Mouse (Mus musculus) embryonic facial prominence, embryonic 13.5 days (tissue): ENCODE data around the gene Capn15. TPM values are rescaled to one million over a fixed set of nuclear protein-coding genes. Genes with fewer than 3 reads are reported as not detected.

Experiments used
- ATAC-seq: fragments of 200-750 bp; cut with Nextera tagmentation; 2 replicates; pipeline ENCODE4 v1.8.0; 2017; ENCODE audit warnings: low read depth; ENCODE audit not compliant: insufficient number of reproducible peaks, insufficient read depth, low FRiP score, low TSS enrichment
- H3K27ac ChIP-seq: fragments of 300-500 bp; sonication (generic); 2 replicates; pipeline ENCODE4 v1.5.1; 2015; ENCODE audit warnings: moderate library complexity, mild to moderate bottlenecking, inconsistent platforms
- H3K27me3 ChIP-seq: fragments of 300-500 bp; sonication (generic); 2 replicates; pipeline ENCODE4 v1.6.1; 2015; ENCODE audit warnings: mild to moderate bottlenecking, inconsistent platforms
- H3K36me3 ChIP-seq: fragments of 300-500 bp; sonication (generic); 2 replicates; pipeline ENCODE4 v1.6.1; 2015; ENCODE audit warnings: mild to moderate bottlenecking, inconsistent platforms
- H3K4me1 ChIP-seq: fragments of 300-500 bp; sonication (generic); 2 replicates; pipeline ENCODE4 v1.6.1; 2015; ENCODE audit warnings: inconsistent platforms
- H3K4me2 ChIP-seq: fragments of 300-500 bp; sonication (generic); 2 replicates; pipeline ENCODE4 v1.6.1; 2015; ENCODE audit warnings: moderate library complexity, mild to moderate bottlenecking, inconsistent platforms
- H3K4me3 ChIP-seq: fragments of 300-500 bp; sonication (generic); 2 replicates; pipeline ENCODE4 v1.5.1; 2015; ENCODE audit warnings: mild to moderate bottlenecking, inconsistent platforms
- H3K9ac ChIP-seq: fragments of 300-500 bp; sonication (generic); 2 replicates; pipeline ENCODE4 v1.6.1; 2015; ENCODE audit warnings: mild to moderate bottlenecking, inconsistent platforms
- H3K9me3 ChIP-seq: fragments of 300-500 bp; sonication (generic); 2 replicates; pipeline ENCODE4 v1.6.1; 2016; ENCODE audit warnings: inconsistent platforms
- WGBS: fragments of 180-500 bp; shearing (Covaris S2); methylation state at CpG from one replicate; pipeline ENCODE4 v1.1.7; 2015; ENCODE audit warnings: mixed read lengths; 5-methylcytosine and 5-hydroxymethylcytosine counted together
- polyA plus RNA-seq: library from polyadenylated mRNA; unstranded; fragments of >200 nt; fragmentation: Nextera tagmentation; extraction: Ambion mirVana; gene quantifications from 2 replicates; pipeline ENCODE4 v1.2.1, GENCODE M21; 2015

Gene Capn15
- polyA plus RNA-seq, 1 experiment from 2014 or later, result 23.4 TPM

DNA sequence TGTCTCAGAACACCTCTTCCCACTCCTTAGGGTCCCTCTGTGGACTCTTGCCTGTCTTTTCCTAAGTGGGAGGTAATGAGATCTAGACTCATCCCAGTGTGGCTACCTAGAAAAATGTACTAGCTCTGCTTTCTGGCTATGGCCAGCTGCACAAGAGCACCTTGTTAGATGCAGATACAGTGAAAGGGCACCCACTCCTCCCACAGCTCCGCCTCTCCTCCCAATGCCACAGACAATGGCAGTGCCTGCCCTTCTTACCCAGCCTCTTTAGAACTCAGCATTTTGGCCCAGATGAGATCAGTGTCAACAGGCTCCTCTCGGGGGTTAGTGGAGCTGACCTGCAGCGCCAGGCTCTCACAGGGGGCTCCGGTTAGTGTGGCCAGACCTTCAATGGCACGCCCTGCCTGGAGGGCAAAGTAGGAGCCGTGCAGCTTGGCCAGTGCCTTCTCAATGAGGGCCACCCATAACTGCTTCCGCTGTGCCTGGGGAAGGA is 23.1 kb downstream of the Capn15 start:
- peaks cover 87% of the 10 kb centered on the region for H3K36me3 ChIP-seq
- no peak overlapping the region for H3K27ac ChIP-seq
- WGBS, result 88% methylated on average over 7 of the region's 7 CpGs
- ATAC-seq, result no peak
- H3K27me3 ChIP-seq, result no peaks in the 10 kb centered on the region
- H3K4me2 ChIP-seq, result no peak overlapping the region
- no peak overlapping the region for H3K9ac ChIP-seq
- H3K9me3 ChIP-seq, result no peaks in the 10 kb centered on the region
- no peak overlapping the region for H3K4me3 ChIP-seq
- H3K4me1 ChIP-seq, result no peaks in the 10 kb centered on the region

GRCm38 (mm10) chr17:25961566-25961965 is 24.0 kb downstream of the Capn15 start:
- Histone ChIP-seq H3K9ac (no peak overlapping the region), H3K27me3 (no peaks in the 10 kb centered on the region), H3K4me1 (0 out of 2 replicates have a peak, but pooled peaks cover 4% of the 10 kb centered on the region), H3K36me3 (peaks cover 87% of the 10 kb centered on the region), H3K27ac (no peak overlapping the region), H3K4me2 (no peak overlapping the region), H3K9me3 (no peaks in the 10 kb centered on the region), H3K4me3 (no peak overlapping the region)
- WGBS, result 94% methylated on average over 5 of the region's 5 CpGs
- no peak for ATAC-seq

DNA sequence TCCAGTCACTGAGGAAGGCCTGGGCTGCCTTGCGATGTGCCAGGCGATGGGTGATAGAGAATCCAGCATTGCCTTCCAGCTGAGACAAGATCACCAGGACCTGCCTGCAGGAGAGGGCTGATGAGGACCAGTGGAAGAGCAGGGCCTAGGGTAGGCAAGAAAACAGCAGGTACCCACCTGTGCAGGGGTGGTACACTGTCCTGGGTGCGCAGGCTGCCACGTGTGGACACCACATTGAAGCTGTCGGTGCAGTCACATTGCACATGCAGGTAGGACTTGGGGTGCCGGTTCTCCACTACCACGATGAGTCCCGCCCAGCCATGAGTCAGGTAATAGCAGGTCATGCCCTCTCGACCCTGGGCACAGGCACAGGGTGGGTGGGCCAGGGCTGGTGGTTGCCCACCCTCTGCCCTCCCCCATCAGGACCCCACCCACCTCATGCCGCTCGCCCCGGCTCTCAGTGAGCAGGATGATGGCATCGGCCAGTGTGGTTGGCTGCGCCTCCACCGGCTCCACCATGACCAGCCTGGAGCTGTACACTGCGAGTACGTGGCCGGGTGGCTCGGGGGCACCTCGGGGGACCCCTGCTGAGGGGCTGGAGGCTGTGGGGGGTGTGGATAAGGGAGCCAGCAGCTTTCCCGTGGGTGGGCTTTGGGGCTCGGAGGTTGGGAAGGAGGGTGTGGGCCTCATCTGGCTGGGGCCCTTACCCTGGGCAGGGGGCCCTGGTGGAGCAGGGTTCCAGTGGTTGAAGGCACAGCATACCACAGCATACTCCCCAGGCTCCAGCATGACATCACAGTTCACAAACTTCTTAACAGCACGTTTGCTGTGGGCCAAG is 25.7 kb downstream of the Capn15 start:
- Histone ChIP-seq H3K27me3 (no peaks in the 10 kb centered on the region), H3K36me3 (peaks cover 76% of the 10 kb centered on the region), H3K4me3 (no peak overlapping the region), H3K27ac (no peak overlapping the region), H3K4me2 (no peak overlapping the region), H3K9ac (no peak overlapping the region), H3K4me1 (peaks cover 9% of the 10 kb centered on the region), H3K9me3 (no peaks in the 10 kb centered on the region)
- no peak for ATAC-seq
- 90% methylated on average over 23 of the region's 23 CpGs for WGBS

DNA sequence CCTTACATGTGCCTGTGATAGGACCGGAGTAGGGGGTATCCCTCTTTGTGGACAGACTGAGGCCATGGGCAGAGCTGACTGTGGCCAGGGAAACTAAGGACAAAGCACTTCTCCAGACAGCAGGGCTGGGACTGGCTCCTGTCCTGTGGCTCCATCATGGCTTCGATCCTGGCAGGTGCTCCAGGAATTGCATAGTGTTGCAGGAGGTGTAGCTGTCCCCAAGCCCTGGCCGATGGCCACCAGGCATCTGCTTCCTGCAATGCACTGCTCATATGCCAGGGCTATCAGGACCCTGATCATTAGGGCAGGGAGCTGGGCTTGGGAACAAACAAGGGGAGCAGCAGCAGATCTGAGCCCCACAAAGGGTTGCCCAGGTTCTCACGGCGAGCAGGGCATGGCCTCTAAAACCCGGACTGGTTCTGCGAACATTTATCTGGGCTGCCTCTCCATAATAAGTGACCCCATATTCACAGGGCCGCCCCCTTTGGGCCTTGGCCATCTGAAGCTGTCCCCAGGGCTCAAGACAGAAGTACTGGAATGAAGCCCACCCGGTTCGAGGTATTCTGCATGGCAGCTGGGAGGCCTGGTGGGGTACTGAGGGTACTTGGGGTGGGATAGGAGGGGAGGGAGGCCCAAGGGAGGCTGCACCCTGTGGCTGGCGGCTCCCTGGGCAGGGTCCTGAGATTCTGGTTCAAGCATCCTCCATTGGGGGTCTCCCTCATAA is 26.7 kb downstream of the Capn15 start:
- 95% methylated on average over 11 of the region's 11 CpGs for WGBS
- peaks cover 3% of the 10 kb centered on the region for H3K27me3 ChIP-seq
- no peak for ATAC-seq
- H3K36me3 ChIP-seq, result peaks cover 67% of the 10 kb centered on the region
- H3K9ac ChIP-seq, result no peak overlapping the region
- no peak overlapping the region for H3K4me2 ChIP-seq
- H3K9me3 ChIP-seq, result no peaks in the 10 kb centered on the region
- H3K27ac ChIP-seq, result no peak overlapping the region
- no peak overlapping the region for H3K4me3 ChIP-seq
- peaks cover 9% of the 10 kb centered on the region for H3K4me1 ChIP-seq

DNA sequence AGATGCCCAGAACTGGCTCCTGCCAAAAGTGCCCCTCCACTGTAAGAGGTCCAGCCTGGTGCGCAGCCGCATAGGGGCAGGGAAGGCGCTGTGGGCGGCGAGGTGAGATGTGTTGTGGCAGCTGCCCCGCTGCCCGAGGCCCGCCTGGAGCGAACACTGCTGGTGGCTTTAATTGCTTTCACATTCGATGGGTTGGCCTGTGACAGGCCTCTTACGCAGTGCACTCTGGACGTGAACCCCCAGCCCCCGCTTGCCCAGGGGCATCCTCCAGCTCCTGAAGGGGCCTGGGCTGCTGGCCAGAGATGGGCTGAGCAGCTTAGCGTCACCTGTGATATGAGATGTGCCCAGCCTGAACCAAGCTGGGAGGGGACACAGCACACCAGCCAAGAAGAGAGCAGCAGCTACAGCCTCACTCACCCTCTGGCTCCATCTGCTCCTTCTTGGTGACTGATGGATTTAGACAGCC is 28.0 kb downstream of the Capn15 start:
- peaks cover 9% of the 10 kb centered on the region for H3K4me1 ChIP-seq
- ATAC-seq, result no peak
- no peak overlapping the region for H3K27ac ChIP-seq
- H3K9me3 ChIP-seq, result no peaks in the 10 kb centered on the region
- peaks cover 54% of the 10 kb centered on the region for H3K36me3 ChIP-seq
- no peak overlapping the region for H3K9ac ChIP-seq
- H3K27me3 ChIP-seq, result peaks cover 16% of the 10 kb centered on the region
- 63% methylated on average over 14 of the region's 14 CpGs for WGBS
- H3K4me3 ChIP-seq, result no peak overlapping the region
- H3K4me2 ChIP-seq, result no peak overlapping the region

- H3K9me3 ChIP-seq, result no peaks in the 10 kb centered on the region
- H3K27ac ChIP-seq, result no peak overlapping the region
- H3K4me3 ChIP-seq, result no peak overlapping the region
- peaks cover 44% of the 10 kb centered on the region for H3K36me3 ChIP-seq
- H3K27me3 ChIP-seq, result peaks cover 26% of the 10 kb centered on the region
- 68% methylated on average over 7 of the region's 7 CpGs for WGBS
- no peak overlapping the region for H3K4me2 ChIP-seq
- peaks cover 18% of the 10 kb centered on the region for H3K4me1 ChIP-seq
- ATAC-seq, result no peak
- peak overlapping the region; percentile 21; the same call in 1 of the 2 replicates for H3K9ac ChIP-seq
Observed at GRCm38 (mm10) chr17:25956631-25957030, 29.0 kb downstream of the Capn15 start.

DNA sequence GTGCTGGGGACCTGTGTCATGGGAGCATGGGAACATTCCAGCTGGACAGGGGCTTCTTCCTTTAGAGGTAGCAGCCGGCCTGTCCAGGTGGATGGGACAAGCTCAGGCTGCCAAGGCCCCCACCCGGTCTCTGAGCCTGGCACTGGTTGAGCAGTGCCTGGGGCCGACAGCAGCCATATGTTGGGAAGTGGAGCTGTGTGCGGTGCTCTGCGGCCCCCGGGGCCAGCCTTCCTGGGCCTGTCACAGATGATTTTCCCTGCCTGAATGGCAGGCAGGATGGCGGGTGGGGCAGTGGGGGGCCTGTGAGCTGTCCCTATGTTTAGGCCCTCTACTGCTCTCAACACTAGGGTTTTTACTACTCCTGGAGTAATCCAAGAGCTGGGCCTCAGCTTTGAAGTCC is 29.4 kb downstream of the Capn15 start:
- no peak overlapping the region for H3K27ac ChIP-seq
- no peak overlapping the region for H3K4me3 ChIP-seq
- H3K4me2 ChIP-seq, result no peak overlapping the region
- WGBS, result 48% methylated on average over 7 of the region's 7 CpGs
- H3K9ac ChIP-seq, result no peak overlapping the region
- H3K27me3 ChIP-seq, result peaks cover 30% of the 10 kb centered on the region
- ATAC-seq, result no peak
- H3K4me1 ChIP-seq, result peaks cover 22% of the 10 kb centered on the region
- H3K36me3 ChIP-seq, result peaks cover 39% of the 10 kb centered on the region
- H3K9me3 ChIP-seq, result no peaks in the 10 kb centered on the region

- Histone ChIP-seq H3K27me3 (peaks cover 35% of the 10 kb centered on the region), H3K4me3 (no peak overlapping the region), H3K36me3 (peaks cover 36% of the 10 kb centered on the region), H3K4me1 (peaks cover 25% of the 10 kb centered on the region), H3K9ac (no peak overlapping the region), H3K9me3 (no peaks in the 10 kb centered on the region), H3K4me2 (no peak overlapping the region), H3K27ac (no peak overlapping the region)
- 57% methylated on average over 3 of the region's 3 CpGs for WGBS
- no peak for ATAC-seq
Observed at GRCm38 (mm10) chr17:25955736-25956135, 29.9 kb downstream of the Capn15 start.

DNA sequence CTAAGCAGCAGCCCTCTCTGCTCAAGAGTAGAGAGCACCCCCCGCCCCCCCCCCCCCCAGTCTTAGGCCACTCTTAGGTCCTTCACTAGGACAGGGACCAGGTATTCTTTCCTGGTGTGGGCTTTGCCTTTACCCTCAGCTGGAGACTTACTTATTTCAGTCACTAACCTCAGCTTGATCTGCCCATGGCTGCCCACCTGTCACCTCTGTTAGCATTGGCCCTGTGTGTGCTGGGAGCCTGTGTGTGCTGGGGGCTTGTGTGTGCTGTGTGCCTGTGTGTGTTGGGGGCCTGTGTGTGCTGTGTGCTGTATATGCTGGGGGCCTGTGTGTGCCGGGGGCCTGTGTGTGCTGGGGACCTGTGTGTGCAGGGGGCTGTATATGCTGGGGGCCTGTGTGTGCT is 30.9 kb downstream of the Capn15 start:
- no peak overlapping the region for H3K9ac ChIP-seq
- peaks cover 25% of the 10 kb centered on the region for H3K4me1 ChIP-seq
- H3K27me3 ChIP-seq, result peaks cover 45% of the 10 kb centered on the region
- no peak for ATAC-seq
- no peak overlapping the region for H3K4me2 ChIP-seq
- H3K36me3 ChIP-seq, result peaks cover 25% of the 10 kb centered on the region
- no peak overlapping the region for H3K27ac ChIP-seq
- H3K4me3 ChIP-seq, result no peak overlapping the region
- no peaks in the 10 kb centered on the region for H3K9me3 ChIP-seq
- WGBS, result 52% methylated on average over 2 of the region's 2 CpGs

DNA sequence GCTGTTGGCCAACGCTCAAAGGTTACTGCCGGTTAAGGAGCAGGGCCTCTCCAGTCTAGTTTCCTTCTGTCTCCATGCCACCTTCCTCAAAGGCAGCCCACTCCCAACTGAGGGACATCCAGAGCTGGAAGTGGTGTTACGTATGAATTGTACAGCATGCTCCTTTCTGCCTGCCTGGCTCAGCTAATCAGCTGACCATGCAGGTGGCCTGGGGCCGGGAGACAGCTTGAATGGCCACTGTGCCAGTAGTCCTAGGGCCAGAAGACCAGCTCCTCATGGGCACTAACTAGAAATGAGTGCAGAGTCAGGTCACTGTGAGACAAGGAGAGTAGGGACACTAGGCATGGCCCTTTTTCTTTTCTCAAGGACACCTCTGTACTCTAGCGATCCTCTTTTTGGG is 32.4 kb downstream of the Capn15 start:
- Histone ChIP-seq H3K9ac (no peak overlapping the region), H3K4me1 (peaks cover 25% of the 10 kb centered on the region), H3K4me3 (no peak overlapping the region), H3K27ac (no peak overlapping the region), H3K9me3 (no peaks in the 10 kb centered on the region), H3K4me2 (no peak overlapping the region), H3K27me3 (peaks cover 47% of the 10 kb centered on the region), H3K36me3 (peaks cover 11% of the 10 kb centered on the region)
- no peak for ATAC-seq
- 76% methylated on average over 5 of the region's 5 CpGs for WGBS

GRCm38 (mm10) chr17:25951803-25952623 is 33.6 kb downstream of the Capn15 start, which contains the start of gene A930017K11Rik:
Gene A930017K11Rik (minus strand): TSS chr17:25952565.
- H3K27me3 ChIP-seq, result peaks cover 47% of the 10 kb centered on the region
- no peaks in the 10 kb centered on the region for H3K9me3 ChIP-seq
- peaks cover 25% of the 10 kb centered on the region for H3K4me1 ChIP-seq
- no peak within 1 kb of the TSS for H3K27ac ChIP-seq
- H3K4me2 ChIP-seq, result peak within 1 kb of the TSS; percentile 77
- H3K36me3 ChIP-seq, result no peaks in the 10 kb centered on the region
- no peak for ATAC-seq
- WGBS, result 2% methylated on average over 58 of the region's 58 CpGs
- H3K9ac ChIP-seq, result peak within 1 kb of the TSS; percentile 66
- peak within 1 kb of the TSS; percentile 48 for H3K4me3 ChIP-seq
